Mouse (Mus musculus): ENCODE data around the gene Pdgfa. TPM values are rescaled to one million over a fixed set of nuclear protein-coding genes. Genes with fewer than 3 reads are reported as not detected.

Pdgfa gene
- polyA plus RNA-seq, 1 experiment from 2014 or later = 3.3 TPM

DNA sequence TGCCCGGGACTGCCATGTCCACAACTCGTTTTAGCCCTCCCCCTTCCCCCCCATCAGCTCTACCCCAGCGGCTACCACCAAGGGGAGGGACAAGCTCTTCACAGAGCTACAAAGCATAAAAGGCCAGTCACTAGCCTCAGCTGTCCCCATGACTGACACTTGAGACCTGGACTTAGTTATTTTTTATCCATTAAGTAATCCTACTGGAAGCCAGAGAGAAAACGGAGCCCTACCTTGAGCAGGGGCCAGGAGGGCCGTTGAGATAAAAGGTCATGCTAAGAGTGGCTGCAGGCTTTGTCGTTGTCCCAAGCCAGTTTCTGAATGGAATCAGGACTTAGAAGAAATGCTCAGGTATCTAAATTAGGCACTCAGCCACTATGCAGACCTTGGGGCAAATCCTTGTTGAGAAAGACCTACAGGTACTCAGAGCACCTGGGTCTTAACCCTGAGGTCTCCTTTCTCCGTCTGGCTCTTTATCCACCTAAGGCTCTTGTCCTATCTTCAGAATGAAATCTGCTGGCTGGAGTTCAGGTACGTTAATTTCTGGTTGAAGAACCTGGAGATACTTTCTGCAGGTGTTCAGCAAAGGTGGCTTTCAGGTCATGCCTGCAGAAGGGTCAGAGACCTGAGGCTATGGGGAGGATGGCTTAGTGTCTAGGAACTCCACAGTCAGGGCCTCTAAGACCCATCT is 60.6 kb downstream of the Pdgfa start:
- Histone ChIP-seq H3K4me3 (ENCODE audit: low read depth, low read length) (no peak overlapping the region), H3K9ac (ENCODE audit: low read length) (no peak overlapping the region), H3K4me1 (ENCODE audit: control insufficient read depth, insufficient read depth, low read length) (peaks cover 10% of the 10 kb centered on the region), H3K27ac (ENCODE audit: low read depth, low read length) (no peak overlapping the region), H3K27me3 (ENCODE audit: control insufficient read depth, insufficient read depth, low read length) (peaks cover 2% of the 10 kb centered on the region; the same call in 1 of the 2 replicates), H3K4me2 (no peak overlapping the region), H3K9me3 (ENCODE audit: control insufficient read depth, low read length) (no peaks in the 10 kb centered on the region), H3K36me3 (ENCODE audit: control insufficient read depth, insufficient read depth, low read length) (no peaks in the 10 kb centered on the region)
- DNase-seq (ENCODE audit: low spot score, missing footprints) = no peak
- WGBS = 85% methylated on average over 8 of the region's 8 CpGs
- no peak for ATAC-seq (ENCODE audit: low FRiP score)

- Histone ChIP-seq H3K4me1 (ENCODE audit: control insufficient read depth, insufficient read depth, low read length) (peaks cover 10% of the 10 kb centered on the region), H3K27me3 (ENCODE audit: control insufficient read depth, insufficient read depth, low read length) (peaks cover 2% of the 10 kb centered on the region; the same call in 1 of the 2 replicates), H3K9me3 (ENCODE audit: control insufficient read depth, low read length) (no peaks in the 10 kb centered on the region), H3K4me3 (ENCODE audit: low read depth, low read length) (no peak overlapping the region), H3K36me3 (ENCODE audit: control insufficient read depth, insufficient read depth, low read length) (no peaks in the 10 kb centered on the region), H3K27ac (ENCODE audit: low read depth, low read length) (no peak overlapping the region), H3K9ac (ENCODE audit: low read length) (no peak overlapping the region), H3K4me2 (no peak overlapping the region)
- DNase-seq (ENCODE audit: low spot score, missing footprints) (peak; percentile 49), ATAC-seq (ENCODE audit: low FRiP score) (no peak)
- WGBS = 59% methylated on average over 6 of the region's 6 CpGs
These were observed 62.6 kb downstream of the Pdgfa start for GRCm38 (mm10) chr5:138934540-138934939.

DNA sequence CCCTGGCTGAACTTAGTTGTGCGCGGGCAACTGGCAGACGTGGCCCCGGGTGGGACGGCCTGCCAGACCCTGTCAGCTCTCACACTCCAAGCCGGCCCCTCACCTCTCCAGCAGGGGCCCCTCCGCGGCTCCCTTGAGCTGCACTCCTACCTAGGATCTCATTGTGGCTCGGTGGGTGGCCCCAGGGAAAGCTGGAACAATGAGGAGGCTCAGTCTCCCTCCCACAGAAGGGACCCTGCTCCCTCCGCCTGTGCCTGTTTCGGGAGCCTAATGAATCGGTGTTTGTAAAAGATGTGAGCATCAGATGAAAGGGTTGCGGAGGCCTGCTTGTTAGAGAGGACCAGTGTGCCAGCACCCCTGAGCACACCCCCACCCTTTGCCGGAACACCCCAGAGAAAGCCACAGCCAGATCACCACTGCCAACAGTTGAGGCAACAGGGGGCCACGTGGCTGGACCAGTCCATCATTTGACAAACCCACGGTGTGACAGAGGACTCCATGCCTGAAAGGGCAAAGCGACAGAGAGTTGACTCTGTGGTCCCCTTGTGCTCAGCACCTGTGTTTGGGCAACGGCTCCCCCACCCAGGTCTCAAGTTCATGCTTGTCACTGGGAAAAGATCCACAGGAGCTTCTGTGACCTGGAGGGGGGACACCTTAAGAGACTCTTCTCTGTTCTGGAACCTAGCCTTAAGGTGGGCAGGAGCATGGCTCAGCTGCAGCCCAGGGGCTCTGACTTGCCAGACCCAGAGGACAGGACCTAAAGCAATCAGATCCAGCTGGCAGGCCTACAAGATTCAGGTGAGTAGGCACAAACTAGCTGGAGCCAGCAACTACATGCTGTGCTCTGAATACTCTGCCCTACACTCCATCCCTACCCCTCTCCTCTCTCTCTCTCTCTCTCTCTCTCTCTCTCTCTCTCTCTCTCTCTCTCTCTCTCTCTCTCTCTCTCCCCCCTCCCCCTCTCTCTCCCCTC is 64.4 kb downstream of the Pdgfa start:
- H3K27ac ChIP-seq (ENCODE audit: low read depth, low read length) = no peak overlapping the region
- peak; percentile 42; the same call in 1 of the 2 replicates for ATAC-seq (ENCODE audit: low FRiP score)
- H3K27me3 ChIP-seq (ENCODE audit: control insufficient read depth, insufficient read depth, low read length) = peaks cover 2% of the 10 kb centered on the region; the same call in 1 of the 2 replicates
- no peak overlapping the region for H3K4me3 ChIP-seq (ENCODE audit: low read depth, low read length)
- 11% methylated on average over 18 of the region's 18 CpGs for WGBS
- H3K36me3 ChIP-seq (ENCODE audit: control insufficient read depth, insufficient read depth, low read length) = no peaks in the 10 kb centered on the region
- peak; percentile 86 for DNase-seq (ENCODE audit: low spot score, missing footprints)
- no peaks in the 10 kb centered on the region for H3K9me3 ChIP-seq (ENCODE audit: control insufficient read depth, low read length)
- peaks cover 10% of the 10 kb centered on the region for H3K4me1 ChIP-seq (ENCODE audit: control insufficient read depth, insufficient read depth, low read length)
- H3K9ac ChIP-seq (ENCODE audit: low read length) = no peak overlapping the region
- peak overlapping the region; percentile 3; the same call in 1 of the 2 replicates for H3K4me2 ChIP-seq

DNA sequence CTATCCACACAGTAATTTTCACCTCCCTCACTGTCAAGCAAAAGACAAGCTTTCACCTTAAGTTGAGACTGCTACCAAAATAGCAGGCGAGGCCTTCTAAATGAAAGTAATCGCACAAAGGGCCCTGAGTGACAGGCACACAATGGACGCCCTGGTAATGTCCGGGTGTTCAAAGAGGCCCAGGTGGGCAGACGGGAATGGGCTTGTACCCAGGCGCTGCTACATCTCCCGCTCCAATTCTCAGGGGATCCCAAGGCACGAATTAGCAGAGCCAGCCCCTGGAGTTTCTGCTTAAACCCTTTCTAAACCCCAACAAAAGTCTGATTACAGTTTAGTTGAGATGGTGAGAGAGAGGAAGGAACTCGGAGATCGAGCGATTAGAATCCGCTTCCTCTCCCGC is 65.3 kb downstream of the Pdgfa start:
- H3K9ac ChIP-seq (ENCODE audit: low read length) = no peak overlapping the region; the same call in 1 of the 2 replicates
- DNase-seq (ENCODE audit: low spot score, missing footprints) = peak; percentile 87
- peaks cover 2% of the 10 kb centered on the region; the same call in 1 of the 2 replicates for H3K27me3 ChIP-seq (ENCODE audit: control insufficient read depth, insufficient read depth, low read length)
- no peak overlapping the region for H3K27ac ChIP-seq (ENCODE audit: low read depth, low read length)
- peaks cover 10% of the 10 kb centered on the region for H3K4me1 ChIP-seq (ENCODE audit: control insufficient read depth, insufficient read depth, low read length)
- no peaks in the 10 kb centered on the region for H3K36me3 ChIP-seq (ENCODE audit: control insufficient read depth, insufficient read depth, low read length)
- H3K4me2 ChIP-seq = peak overlapping the region; percentile 3; the same call in 1 of the 2 replicates
- no peak overlapping the region for H3K4me3 ChIP-seq (ENCODE audit: low read depth, low read length)
- no peak for ATAC-seq (ENCODE audit: low FRiP score)
- no peaks in the 10 kb centered on the region for H3K9me3 ChIP-seq (ENCODE audit: control insufficient read depth, low read length)
- WGBS = 6% methylated on average over 13 of the region's 13 CpGs

- Histone ChIP-seq H3K9ac (ENCODE audit: low read length) (no peak overlapping the region), H3K27ac (ENCODE audit: low read depth, low read length) (no peak overlapping the region), H3K4me2 (no peak overlapping the region), H3K9me3 (ENCODE audit: control insufficient read depth, low read length) (no peaks in the 10 kb centered on the region), H3K36me3 (ENCODE audit: control insufficient read depth, insufficient read depth, low read length) (no peaks in the 10 kb centered on the region), H3K4me1 (ENCODE audit: control insufficient read depth, insufficient read depth, low read length) (peaks cover 10% of the 10 kb centered on the region), H3K4me3 (ENCODE audit: low read depth, low read length) (no peak overlapping the region), H3K27me3 (ENCODE audit: control insufficient read depth, insufficient read depth, low read length) (peaks cover 2% of the 10 kb centered on the region; the same call in 1 of the 2 replicates)
- DNase-seq (ENCODE audit: low spot score, missing footprints) (no peak), ATAC-seq (ENCODE audit: low FRiP score) (no peak)
- WGBS = 76% methylated on average over 10 of the region's 10 CpGs
These were observed 67.2 kb downstream of the Pdgfa start for GRCm38 (mm10) chr5:138929879-138930507.

Other genes with a start within 250 kb of the Pdgfa start
- 14.6 and 16.3 TPM in 2 replicates for gene Fam20c, start 242.9 kb downstream of the Pdgfa start, polyA plus RNA-seq (2014; fragmentation: Nextera tagmentation; extraction: Ambion mirVana)
- not detected in 2 replicates for gene Gm5294, start 177.3 kb downstream of the Pdgfa start, polyA plus RNA-seq (2014; fragmentation: Nextera tagmentation; extraction: Ambion mirVana)
- gene Prkar1b, start 152.6 kb upstream of the Pdgfa start, polyA plus RNA-seq (2014; fragmentation: Nextera tagmentation; extraction: Ambion mirVana) = 19.5 and 20.2 TPM in 2 replicates
- 5.2 and 5.3 TPM in 2 replicates for gene Dnaaf5, start 152.9 kb upstream of the Pdgfa start, polyA plus RNA-seq (2014; fragmentation: Nextera tagmentation; extraction: Ambion mirVana)
- gene Sun1, start 203.3 kb upstream of the Pdgfa start, polyA plus RNA-seq (2014; fragmentation: Nextera tagmentation; extraction: Ambion mirVana) = 41.9 and 44.6 TPM in 2 replicates

Measured in midbrain, embryonic 11.5 days (tissue).